Mouse (Mus musculus): ENCODE data around the gene Fam78a.
"Not testable (repeated sequence)": the region's sequence is repeated elsewhere in the genome, so short reads cannot be mapped to it uniquely, and the experiment has no call there.

GRCm38 (mm10) chr2:32040646-32041045 lies 44.0 kb downstream of the Fam78a start:
- TF ChIP-seq CTCF, EP300 (IDR thresholded peaks at IDR 0.05; ENCODE audit: low read depth): not testable (repeated sequence)

Data from liver, postnatal 0 days (tissue).